Mouse (Mus musculus): ENCODE measurements around the gene Mapk8ip3. TPM values are rescaled to one million over a fixed set of nuclear protein-coding genes. Genes with fewer than 3 reads are reported as not detected.
A peak's percentile ranks its signal among the peaks of the same experiment; 100 is the strongest.

The Mapk8ip3 gene
- polyA plus RNA-seq, 1 experiment from 2014 or later: 25.6 TPM

GRCm38 (mm10) chr17:24878117-24878397, 58.7 kb downstream of the Mapk8ip3 start:
- ATAC-seq (ENCODE audit: low read depth): peak; percentile 56; the same call in 1 of the 2 replicates
- H3K27ac ChIP-seq (ENCODE audit: low read length): peak overlapping the region; percentile 55
- H3K27me3 ChIP-seq (ENCODE audit: control insufficient read depth, insufficient read depth, low read depth, low read length): no peaks in the 10 kb centered on the region; the same call in 1 of the 2 replicates
- H3K4me1 ChIP-seq (replicated peaks; ENCODE audit: control insufficient read depth, insufficient read depth, low read length): no peaks in the 10 kb centered on the region
- no peak overlapping the region for H3K4me2 ChIP-seq (ENCODE audit: low read depth, low read length)
- H3K9ac ChIP-seq (ENCODE audit: low read length): peak overlapping the region; percentile 42; the same call in 1 of the 2 replicates
- H3K9me3 ChIP-seq (ENCODE audit: control insufficient read depth, low read length): no peaks in the 10 kb centered on the region
- WGBS: 25% methylated on average over 5 of the region's 5 CpGs
- no peak overlapping the region for H3K4me3 ChIP-seq (ENCODE audit: low read length)
- no peaks in the 10 kb centered on the region; the same call in 1 of the 2 replicates for H3K36me3 ChIP-seq (ENCODE audit: control insufficient read depth, insufficient read depth, low read length)

- no peak overlapping the region for H3K4me3 ChIP-seq (ENCODE audit: low read length)
- H3K9me3 ChIP-seq (ENCODE audit: control insufficient read depth, low read length): no peaks in the 10 kb centered on the region
- no peaks in the 10 kb centered on the region; the same call in 1 of the 2 replicates for H3K27me3 ChIP-seq (ENCODE audit: control insufficient read depth, insufficient read depth, low read depth, low read length)
- peak overlapping the region; percentile 38 for H3K9ac ChIP-seq (ENCODE audit: low read length)
- H3K4me2 ChIP-seq (ENCODE audit: low read depth, low read length): no peak overlapping the region; the same call in 1 of the 2 replicates
- H3K36me3 ChIP-seq (ENCODE audit: control insufficient read depth, insufficient read depth, low read length): no peaks in the 10 kb centered on the region
- peak; percentile 24 for ATAC-seq (ENCODE audit: low read depth)
- WGBS: 42% methylated on average over 10 of the region's 10 CpGs
- H3K4me1 ChIP-seq (replicated peaks; ENCODE audit: control insufficient read depth, insufficient read depth, low read length): no peaks in the 10 kb centered on the region
- peak overlapping the region; percentile 55 for H3K27ac ChIP-seq (ENCODE audit: low read length)
Measured at GRCm38 (mm10) chr17:24877336-24878116, 59.3 kb downstream of the Mapk8ip3 start.

DNA sequence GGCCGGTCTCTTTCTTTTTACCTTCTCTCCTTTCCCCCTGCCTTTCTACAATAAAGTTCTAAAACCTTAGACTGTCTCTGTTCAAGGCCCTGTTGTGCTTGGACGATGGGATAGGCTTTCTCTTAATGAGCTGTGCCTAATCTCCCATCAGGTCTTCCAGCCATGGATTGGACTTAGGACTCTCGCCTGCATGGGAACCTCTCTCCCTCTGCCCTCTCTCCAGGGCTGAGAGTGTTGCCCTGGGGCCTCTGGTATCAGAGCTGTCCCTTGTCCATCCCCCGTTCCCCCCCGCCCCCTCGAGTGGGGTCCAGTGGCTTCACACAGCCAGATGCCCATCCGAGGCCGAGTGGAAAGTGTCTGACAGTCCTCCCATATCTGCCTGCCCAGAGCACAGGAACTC, 61.8 kb downstream of the Mapk8ip3 start:
- ATAC-seq (ENCODE audit: low read depth): no peak
- Histone ChIP-seq H3K9ac (ENCODE audit: low read length) (no peak overlapping the region), H3K27ac (ENCODE audit: low read length) (no peak overlapping the region), H3K27me3 (ENCODE audit: control insufficient read depth, insufficient read depth, low read depth, low read length) (no peaks in the 10 kb centered on the region; the same call in 1 of the 2 replicates), H3K4me2 (ENCODE audit: low read depth, low read length) (no peak overlapping the region), H3K9me3 (ENCODE audit: control insufficient read depth, low read length) (no peaks in the 10 kb centered on the region), H3K4me1 (replicated peaks; ENCODE audit: control insufficient read depth, insufficient read depth, low read length) (no peaks in the 10 kb centered on the region), H3K36me3 (ENCODE audit: control insufficient read depth, insufficient read depth, low read length) (no peaks in the 10 kb centered on the region), H3K4me3 (ENCODE audit: low read length) (no peak overlapping the region)
- WGBS: 75% methylated on average over 8 of the region's 8 CpGs

DNA sequence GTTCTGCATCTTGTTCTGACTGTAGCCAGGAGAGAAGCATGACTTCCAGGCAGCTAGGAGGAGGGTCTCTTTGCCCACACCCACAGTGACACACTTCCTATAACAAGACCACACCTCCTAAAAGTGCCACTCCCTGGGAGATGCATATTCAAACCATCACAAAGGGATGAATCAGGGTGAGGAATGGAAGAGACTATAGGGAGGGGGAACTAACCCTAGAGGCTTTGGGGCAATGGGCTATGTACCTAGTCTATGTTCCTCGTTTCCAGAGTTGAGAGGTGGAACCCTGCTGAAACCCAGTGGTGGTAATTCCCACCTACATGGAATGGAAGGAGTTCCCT, 62.4 kb downstream of the Mapk8ip3 start:
- 31% methylated on average over 1 of the region's 1 CpGs for WGBS
- Histone ChIP-seq H3K36me3 (ENCODE audit: control insufficient read depth, insufficient read depth, low read length) (no peaks in the 10 kb centered on the region), H3K9me3 (ENCODE audit: control insufficient read depth, low read length) (no peaks in the 10 kb centered on the region), H3K9ac (ENCODE audit: low read length) (no peak overlapping the region), H3K27me3 (ENCODE audit: control insufficient read depth, insufficient read depth, low read depth, low read length) (no peaks in the 10 kb centered on the region; the same call in 1 of the 2 replicates), H3K4me2 (ENCODE audit: low read depth, low read length) (no peak overlapping the region), H3K4me3 (ENCODE audit: low read length) (no peak overlapping the region), H3K4me1 (replicated peaks; ENCODE audit: control insufficient read depth, insufficient read depth, low read length) (no peaks in the 10 kb centered on the region), H3K27ac (ENCODE audit: low read length) (no peak overlapping the region)
- no peak for ATAC-seq (ENCODE audit: low read depth)

DNA sequence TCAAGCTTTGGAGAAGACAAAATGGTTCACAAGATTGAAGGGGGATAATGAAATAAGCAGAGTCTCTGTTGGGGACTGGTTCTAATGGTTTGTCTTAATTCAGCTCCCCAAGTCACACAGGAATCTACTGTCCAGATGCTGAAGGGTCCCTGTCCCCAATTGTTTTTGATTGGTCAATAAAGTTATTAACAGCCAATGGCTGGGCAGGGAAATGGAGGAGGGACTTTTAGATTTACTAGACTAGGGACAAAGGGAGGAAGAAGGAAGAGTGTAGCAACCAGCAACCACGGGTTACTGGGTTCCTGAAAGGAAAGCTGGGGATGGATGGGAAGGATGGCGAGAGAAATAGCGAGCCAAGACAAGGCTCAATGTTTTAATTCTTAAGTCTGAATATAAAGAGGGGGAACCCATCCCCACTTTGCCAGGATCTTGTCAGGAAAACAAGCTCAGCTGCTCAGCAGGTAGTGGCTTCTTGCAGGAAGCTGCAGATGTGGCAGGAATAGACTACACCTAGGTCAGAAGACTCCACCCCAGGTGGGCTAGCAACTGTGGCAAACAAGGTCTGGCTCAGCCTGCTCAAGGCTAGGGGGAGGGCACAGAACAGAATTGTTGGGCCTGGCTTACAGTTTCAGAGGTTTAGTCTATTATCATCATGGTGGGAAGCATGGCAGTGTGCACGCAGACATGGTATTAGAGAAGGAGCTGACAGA, 62.9 kb downstream of the Mapk8ip3 start:
- Histone ChIP-seq H3K4me2 (ENCODE audit: low read depth, low read length) (no peak overlapping the region), H3K27me3 (ENCODE audit: control insufficient read depth, insufficient read depth, low read depth, low read length) (no peaks in the 10 kb centered on the region; the same call in 1 of the 2 replicates), H3K27ac (ENCODE audit: low read length) (no peak overlapping the region), H3K9ac (ENCODE audit: low read length) (no peak overlapping the region), H3K4me3 (ENCODE audit: low read length) (no peak overlapping the region), H3K4me1 (replicated peaks; ENCODE audit: control insufficient read depth, insufficient read depth, low read length) (no peaks in the 10 kb centered on the region), H3K9me3 (ENCODE audit: control insufficient read depth, low read length) (no peaks in the 10 kb centered on the region), H3K36me3 (ENCODE audit: control insufficient read depth, insufficient read depth, low read length) (no peaks in the 10 kb centered on the region)
- ATAC-seq (ENCODE audit: low read depth): no peak
- WGBS: 35% methylated on average over 4 of the region's 4 CpGs

GRCm38 (mm10) chr17:24867914-24868313, 68.9 kb downstream of the Mapk8ip3 start:
- no peaks in the 10 kb centered on the region; the same call in 1 of the 2 replicates for H3K36me3 ChIP-seq (ENCODE audit: control insufficient read depth, insufficient read depth, low read length)
- no peak for ATAC-seq (ENCODE audit: low read depth)
- no peak overlapping the region for H3K4me3 ChIP-seq (ENCODE audit: low read length)
- H3K9ac ChIP-seq (ENCODE audit: low read length): no peak overlapping the region
- H3K4me2 ChIP-seq (ENCODE audit: low read depth, low read length): no peak overlapping the region
- no peaks in the 10 kb centered on the region for H3K4me1 ChIP-seq (replicated peaks; ENCODE audit: control insufficient read depth, insufficient read depth, low read length)
- H3K27me3 ChIP-seq (ENCODE audit: control insufficient read depth, insufficient read depth, low read depth, low read length): no peaks in the 10 kb centered on the region
- 89% methylated on average over 10 of the region's 10 CpGs for WGBS
- no peaks in the 10 kb centered on the region for H3K9me3 ChIP-seq (ENCODE audit: control insufficient read depth, low read length)
- no peak overlapping the region for H3K27ac ChIP-seq (ENCODE audit: low read length)

GRCm38 (mm10) chr17:24865776-24866175, 71.0 kb downstream of the Mapk8ip3 start, which contains the start of gene Igfals:
Gene Igfals (plus strand): TSS chr17:24865997.
- Histone ChIP-seq H3K4me2 (ENCODE audit: low read depth, low read length) (no peak within 1 kb of the TSS), H3K4me1 (replicated peaks; ENCODE audit: control insufficient read depth, insufficient read depth, low read length) (no peaks in the 10 kb centered on the region), H3K27ac (ENCODE audit: low read length) (no peak within 1 kb of the TSS), H3K36me3 (ENCODE audit: control insufficient read depth, insufficient read depth, low read length) (peaks cover 3% of the 10 kb centered on the region), H3K9ac (ENCODE audit: low read length) (no peak within 1 kb of the TSS), H3K9me3 (ENCODE audit: control insufficient read depth, low read length) (no peaks in the 10 kb centered on the region), H3K4me3 (ENCODE audit: low read length) (no peak within 1 kb of the TSS), H3K27me3 (ENCODE audit: control insufficient read depth, insufficient read depth, low read depth, low read length) (no peaks in the 10 kb centered on the region)
- 82% methylated on average over 8 of the region's 8 CpGs for WGBS
- ATAC-seq (ENCODE audit: low read depth): no peak

DNA sequence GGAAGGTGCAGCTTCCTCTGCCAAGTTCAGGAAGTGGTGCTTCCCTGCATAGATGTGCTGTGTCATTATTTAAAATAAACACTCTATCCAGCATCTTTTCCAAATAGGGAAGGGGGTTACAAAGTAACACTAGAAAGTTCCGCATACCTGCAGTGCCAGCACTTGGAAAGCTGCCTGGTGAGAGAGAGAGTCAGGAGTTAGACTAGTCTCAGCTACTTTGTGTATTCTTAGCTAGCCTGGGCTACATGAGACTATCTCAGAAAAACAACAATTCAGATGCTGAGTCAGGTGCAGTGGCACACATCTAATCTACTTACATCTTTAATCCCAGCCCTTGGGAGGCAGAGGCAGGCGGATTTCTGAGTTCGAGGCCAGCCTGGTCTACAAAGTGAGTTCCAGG, 75.0 kb downstream of the Mapk8ip3 start:
- H3K9me3 ChIP-seq (ENCODE audit: control insufficient read depth, low read length): no peaks in the 10 kb centered on the region
- no peak overlapping the region for H3K27ac ChIP-seq (ENCODE audit: low read length)
- H3K36me3 ChIP-seq (ENCODE audit: control insufficient read depth, insufficient read depth, low read length): peaks cover 3% of the 10 kb centered on the region
- H3K27me3 ChIP-seq (ENCODE audit: control insufficient read depth, insufficient read depth, low read depth, low read length): no peaks in the 10 kb centered on the region
- no peak for ATAC-seq (ENCODE audit: low read depth)
- no peaks in the 10 kb centered on the region for H3K4me1 ChIP-seq (replicated peaks; ENCODE audit: control insufficient read depth, insufficient read depth, low read length)
- H3K4me2 ChIP-seq (ENCODE audit: low read depth, low read length): no peak overlapping the region
- H3K9ac ChIP-seq (ENCODE audit: low read length): no peak overlapping the region
- no peak overlapping the region for H3K4me3 ChIP-seq (ENCODE audit: low read length)
- 91% methylated on average over 3 of the region's 3 CpGs for WGBS

- Histone ChIP-seq H3K4me1 (replicated peaks; ENCODE audit: control insufficient read depth, insufficient read depth, low read length) (no peaks in the 10 kb centered on the region), H3K4me2 (ENCODE audit: low read depth, low read length) (no peak overlapping the region), H3K4me3 (ENCODE audit: low read length) (no peak overlapping the region), H3K27ac (ENCODE audit: low read length) (no peak overlapping the region), H3K36me3 (ENCODE audit: control insufficient read depth, insufficient read depth, low read length) (peaks cover 3% of the 10 kb centered on the region; the same call in 1 of the 2 replicates), H3K9me3 (ENCODE audit: control insufficient read depth, low read length) (no peaks in the 10 kb centered on the region), H3K9ac (ENCODE audit: low read length) (no peak overlapping the region), H3K27me3 (ENCODE audit: control insufficient read depth, insufficient read depth, low read depth, low read length) (no peaks in the 10 kb centered on the region)
- 88% methylated on average over 8 of the region's 8 CpGs for WGBS
- no peak for ATAC-seq (ENCODE audit: low read depth)
Measured at GRCm38 (mm10) chr17:24860076-24860475, 76.7 kb downstream of the Mapk8ip3 start.

Data from lung, embryonic 16.5 days (tissue).